Mouse (Mus musculus): Measurements from ENCODE around the gene Arhgap25.

Gene Arhgap25

DNA sequence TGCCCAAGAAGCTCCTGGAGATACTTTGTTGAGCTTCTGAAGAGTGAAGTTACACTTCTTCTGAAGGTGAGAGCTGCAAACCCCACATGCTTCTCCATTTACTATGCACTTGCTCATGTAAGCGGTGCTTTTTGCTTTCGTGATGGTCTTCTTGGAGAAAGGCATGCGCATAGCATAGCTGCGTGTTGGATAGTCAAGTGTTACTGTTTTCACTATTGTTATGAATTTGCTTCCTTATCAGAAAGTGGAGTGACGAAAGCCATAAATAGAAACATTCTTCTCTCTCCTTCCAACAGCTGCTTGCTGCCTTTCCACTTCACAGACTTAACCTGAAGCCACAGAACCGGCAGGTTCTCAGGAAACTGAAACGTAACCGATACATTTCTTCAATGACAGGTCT lies 96.3 kb downstream of the Arhgap25 start:
- no peak for DNase-seq

DNA sequence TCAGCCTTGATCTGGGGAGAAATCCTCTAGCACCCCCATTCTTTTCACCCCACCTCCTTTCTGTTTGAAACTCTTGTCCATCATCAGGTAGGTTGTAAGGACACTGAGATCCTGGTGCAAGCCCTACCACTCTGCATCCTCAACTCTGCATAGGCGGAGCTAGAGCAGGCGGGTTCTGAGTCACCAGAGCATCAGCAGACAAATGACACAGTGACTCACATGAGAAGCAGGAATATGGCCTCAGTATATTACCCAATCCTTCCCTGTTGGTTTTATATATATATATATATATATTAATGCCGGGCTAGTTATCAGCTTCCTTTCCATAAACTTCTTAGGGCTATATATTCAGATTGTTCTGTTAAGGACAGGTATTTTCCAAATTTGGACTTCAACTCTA lies 97.3 kb downstream of the Arhgap25 start:
- DNase-seq: no peak

DNA sequence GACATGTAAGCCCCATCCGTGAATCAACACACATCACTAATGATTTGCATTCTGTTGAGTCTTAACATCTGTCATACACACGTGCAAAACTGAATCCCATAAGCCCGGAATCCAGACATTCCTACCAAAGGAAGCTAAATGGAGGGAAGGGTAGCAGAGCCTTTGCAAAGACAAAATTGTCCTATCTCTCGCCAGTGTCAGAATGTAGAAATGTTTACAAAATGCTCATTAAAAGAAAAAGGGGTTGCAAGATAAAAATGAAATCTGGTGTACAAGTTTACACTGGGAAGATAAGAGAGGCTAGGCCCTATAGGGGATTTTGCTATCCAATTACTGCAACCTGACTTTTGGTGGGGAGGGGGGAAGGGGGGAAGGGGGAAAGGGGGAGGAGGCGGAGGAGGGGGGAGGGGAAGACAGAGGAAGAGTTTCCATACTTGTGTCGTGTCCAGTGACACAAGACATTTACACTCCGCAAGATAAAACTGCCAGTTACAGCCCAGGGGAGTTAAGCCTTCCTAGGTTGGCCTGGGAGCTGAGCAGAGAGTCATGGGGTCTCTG lies 104.5 kb downstream of the Arhgap25 start, which contains the start of gene Bmp10:
TSS of gene Bmp10 (plus strand) at position 508 of the 558 bp plus-strand sequence.
- DNase-seq: no peak

DNA sequence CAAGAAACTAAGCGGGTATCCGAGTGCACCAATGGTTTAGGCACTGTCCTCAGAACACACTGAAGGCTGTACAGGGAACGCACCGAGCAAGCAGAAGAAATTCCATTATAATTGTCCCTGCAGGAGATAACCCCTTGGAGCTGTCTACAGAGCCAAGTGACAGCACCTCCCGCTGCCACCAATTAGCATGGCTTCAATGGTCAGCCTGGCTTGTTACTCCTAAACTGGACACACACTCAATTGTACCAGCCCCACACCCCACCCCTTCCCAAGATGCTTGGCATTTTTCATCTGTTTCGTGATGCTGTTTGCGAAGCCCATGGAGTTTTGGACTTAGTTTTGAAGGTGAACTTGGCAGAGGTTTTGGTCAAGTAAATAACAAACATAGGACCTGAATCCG lies 105.4 kb downstream of the Arhgap25 start:
- DNase-seq: no peak

DNA sequence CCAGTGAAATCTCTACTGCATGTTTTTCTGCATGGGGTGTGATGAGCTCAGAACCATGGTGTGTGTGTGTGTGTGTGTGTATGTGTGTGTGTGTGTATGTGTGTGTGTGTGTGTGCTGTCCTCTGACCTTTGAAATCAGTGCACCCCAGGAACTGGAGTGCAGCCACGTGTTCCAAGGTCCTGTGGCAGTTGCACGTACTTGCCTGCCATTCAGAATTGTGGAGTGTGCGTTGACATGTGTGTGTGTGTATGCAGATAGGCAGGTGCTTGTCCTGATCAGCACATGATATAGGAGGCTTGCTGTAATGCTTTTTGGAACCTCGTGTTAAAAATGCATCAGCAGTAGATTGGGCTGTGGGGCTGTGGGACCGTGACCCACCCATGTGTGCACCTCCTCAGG lies 106.1 kb downstream of the Arhgap25 start:
- DNase-seq: no peak

DNA sequence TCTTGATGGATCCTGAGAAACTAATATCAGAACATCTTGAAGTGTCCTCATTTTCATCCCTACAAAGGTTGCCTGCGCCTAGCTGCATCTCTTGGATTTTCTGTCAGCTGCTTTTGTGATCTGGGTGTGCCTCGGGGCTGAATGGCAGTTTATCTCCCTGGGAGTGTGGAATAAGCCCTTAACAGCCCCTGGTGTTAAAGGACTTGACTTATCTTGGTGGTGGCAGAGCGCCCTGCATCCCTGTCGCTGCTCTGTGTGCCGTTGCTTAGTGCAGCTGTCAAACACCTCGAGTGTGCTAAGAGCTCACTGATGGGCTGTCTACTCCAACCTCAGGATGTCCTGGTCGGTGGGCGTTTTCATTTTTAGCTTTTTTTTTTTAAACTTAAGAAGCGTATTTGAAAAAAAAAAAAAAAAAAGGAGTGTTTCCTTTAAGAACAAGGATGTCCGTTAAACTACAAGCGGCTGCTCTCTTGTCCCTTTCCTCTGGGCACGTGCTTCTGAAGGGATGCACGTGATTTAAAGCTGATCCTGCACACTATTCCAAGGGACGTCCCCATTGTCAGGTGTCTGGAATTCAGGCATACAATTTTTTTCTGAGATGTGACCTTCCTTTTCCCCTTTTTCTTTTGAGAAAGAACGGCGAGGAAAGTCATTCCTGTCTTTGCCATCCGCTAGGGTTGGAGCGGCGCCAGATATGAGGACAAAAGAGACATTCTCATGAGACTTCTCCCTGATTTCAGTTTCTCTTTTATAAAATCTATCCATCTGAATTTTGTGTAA lies 108.8 kb downstream of the Arhgap25 start:
- no peak for DNase-seq

DNA sequence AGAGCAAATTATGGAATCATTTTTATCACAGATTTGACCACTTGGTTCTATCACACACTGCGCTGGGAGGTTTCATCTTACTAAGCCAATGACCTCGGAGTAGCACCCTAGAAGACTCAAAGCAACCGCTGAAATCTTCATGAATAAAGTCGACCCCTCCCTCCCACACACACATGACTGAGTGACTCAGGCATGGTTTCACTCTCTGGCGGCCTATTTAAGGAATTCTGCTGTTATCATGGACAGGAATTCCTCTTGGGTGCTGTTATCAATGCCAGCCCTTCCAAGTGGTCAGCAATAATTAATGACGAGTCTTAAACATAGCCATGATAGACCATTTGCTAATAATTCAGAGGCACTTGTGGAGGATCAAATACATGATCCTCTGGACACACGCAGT lies 110.8 kb downstream of the Arhgap25 start:
- DNase-seq: no peak

DNA sequence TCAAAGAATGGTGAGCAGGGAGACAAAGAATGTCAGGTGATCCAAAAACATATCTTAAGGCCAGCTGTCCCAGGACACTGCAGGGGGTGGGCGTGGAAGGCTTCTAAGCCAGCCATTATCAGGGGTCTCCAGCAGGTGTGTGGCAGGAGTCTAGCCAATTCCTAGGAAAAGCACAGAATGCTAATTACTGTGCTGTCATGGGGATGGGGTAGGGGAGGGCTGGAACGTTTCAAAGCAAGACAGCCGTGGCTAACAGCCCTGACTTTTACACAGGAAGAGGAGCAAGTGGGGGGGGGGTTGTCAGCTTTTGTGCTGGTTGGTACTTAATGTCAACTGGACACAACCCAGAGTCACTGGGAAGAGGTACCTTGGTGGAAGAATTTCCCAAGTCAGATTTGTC lies 121.0 kb downstream of the Arhgap25 start:
- DNase-seq: no peak

Data from thymus, adult 18-20 months (tissue).